Mouse (Mus musculus): ENCODE data around the gene Dusp22.

DNA sequence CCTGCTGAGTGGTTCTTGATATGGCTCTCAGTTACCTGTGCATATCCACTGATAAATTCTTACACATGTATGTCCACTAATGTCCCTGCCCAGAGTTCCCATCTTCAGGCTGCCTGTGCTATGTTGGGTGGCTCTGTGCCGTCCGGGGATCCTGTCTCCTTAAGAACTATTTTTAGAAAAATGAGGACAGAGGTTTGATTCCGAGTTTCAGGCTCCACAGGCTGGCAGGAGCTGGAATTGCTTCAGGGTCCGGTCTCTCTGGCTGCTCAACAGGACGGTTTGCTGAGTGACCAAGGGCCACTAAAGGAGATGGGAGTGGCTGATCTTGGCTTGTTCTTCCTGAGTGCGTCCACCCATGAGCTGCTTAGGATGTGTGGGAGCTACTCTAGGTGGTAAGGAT lies 69.4 kb downstream of the Dusp22 start:
- TF ChIP-seq CTCF (IDR thresholded peaks at IDR 0.05; ENCODE audit: low read depth, low read length) (no peak), POLR2A (IDR thresholded peaks at IDR 0.05; ENCODE audit: borderline replicate concordance, low read depth, low read length) (no peak)
